Mouse (Mus musculus) spleen, postnatal 4 days (tissue): ENCODE data around the gene Krt10.

Experiments
- DNase-seq, 2 experiments: peaks; one replicate each; pipeline ENCODE4 v3.0.0; 2022; ENCODE audit warnings: low spot score in 2 of 2

The Krt10 gene

DNA sequence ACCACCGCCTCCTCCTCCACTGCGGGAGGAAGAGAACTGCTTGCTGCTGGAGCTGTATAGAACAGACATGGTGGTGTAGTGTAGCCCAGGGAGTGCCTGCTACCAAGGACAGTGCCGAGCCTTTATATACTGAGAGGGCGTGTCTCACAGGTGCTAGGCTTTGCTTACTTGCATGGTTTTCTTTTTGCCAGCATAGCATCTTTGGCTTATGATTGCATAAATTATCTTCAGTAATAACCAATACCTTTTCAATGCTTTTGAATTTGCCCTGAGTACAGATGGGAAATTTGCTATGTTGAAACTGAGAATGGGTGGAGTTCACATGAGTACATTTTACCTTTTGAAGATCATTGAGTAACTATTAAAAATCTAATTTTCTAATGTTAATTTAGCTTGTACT lies at the start of gene Krt10:
Krt10 (minus strand) TSS at position 101 of the 400 bp plus-strand sequence.
- no peak for DNase-seq

DNA sequence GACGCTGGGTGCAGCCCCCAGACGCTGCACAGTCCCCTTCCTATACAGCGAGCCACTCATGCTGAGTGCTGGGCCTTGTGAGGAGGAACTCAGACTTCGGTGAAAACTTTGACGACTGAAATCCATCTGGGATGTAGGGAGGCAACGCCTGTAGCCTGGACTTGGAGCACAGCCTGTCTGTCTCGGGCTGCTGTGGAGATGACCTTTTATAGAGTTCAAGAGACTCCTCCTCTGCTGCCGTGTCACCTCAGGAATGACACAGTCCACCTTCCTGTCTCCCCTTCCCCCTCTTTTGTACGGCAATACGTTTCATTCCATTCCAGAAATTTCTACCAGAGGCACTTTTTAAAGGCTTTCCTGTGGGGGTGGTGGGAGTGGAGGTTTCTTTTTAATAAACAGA lies 48.8 kb upstream of the Krt10 start, which contains the start of gene Krt20:
Krt20 (minus strand) TSS at position 179 of the 400 bp plus-strand sequence.
- no peak for DNase-seq

DNA sequence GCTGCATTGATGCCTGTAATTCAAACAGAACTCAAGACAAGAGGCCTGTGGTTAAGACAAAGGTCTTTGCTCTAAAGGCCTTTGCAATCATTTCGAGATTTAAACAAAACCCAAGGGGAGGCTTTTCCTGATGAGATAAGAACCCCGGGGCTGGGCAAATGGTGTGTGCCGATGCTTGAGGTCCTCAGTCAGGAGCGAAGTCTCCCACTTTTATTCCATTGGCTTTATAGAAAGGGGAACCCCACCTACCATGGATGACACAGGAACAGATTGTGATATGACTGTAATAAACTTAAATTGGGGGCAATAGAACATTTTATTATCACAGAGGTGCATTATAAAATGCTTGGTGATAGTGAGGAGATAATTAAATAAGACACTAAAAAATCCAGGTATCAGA lies 47.5 kb upstream of the Krt10 start:
- DNase-seq, result no peak

- DNase-seq, result no peak
Observed at GRCm38 (mm10) chr11:99430670-99431069, 41.5 kb upstream of the Krt10 start.

DNA sequence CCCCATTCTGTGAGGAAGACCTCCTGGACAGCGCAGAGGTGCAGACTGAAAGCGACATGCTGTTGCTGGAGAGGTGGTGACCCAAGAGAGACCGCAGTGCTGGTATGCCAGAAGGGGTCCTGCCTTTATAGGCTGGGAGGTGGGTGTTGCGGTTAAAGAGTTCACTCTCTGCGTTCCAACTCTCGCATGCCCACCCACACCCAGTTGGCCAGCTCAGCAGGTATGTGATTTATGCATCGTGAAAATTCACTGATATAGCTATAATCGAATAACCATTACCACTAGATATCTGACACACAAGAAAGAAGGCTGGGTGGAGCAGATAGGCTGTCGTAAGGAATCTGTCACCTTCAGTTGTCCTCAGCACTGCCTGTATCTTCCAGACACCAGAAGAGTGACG lies 33.0 kb upstream of the Krt10 start, which contains the start of gene Krt12:
Krt12 (minus strand) TSS at position 101 of the 400 bp plus-strand sequence.
- no peak for DNase-seq

GRCm38 (mm10) chr11:99420586-99420985 lies 31.4 kb upstream of the Krt10 start:
- DNase-seq, result no peak

GRCm38 (mm10) chr11:99417819-99418218 lies 28.7 kb upstream of the Krt10 start:
- DNase-seq, result no peak

DNA sequence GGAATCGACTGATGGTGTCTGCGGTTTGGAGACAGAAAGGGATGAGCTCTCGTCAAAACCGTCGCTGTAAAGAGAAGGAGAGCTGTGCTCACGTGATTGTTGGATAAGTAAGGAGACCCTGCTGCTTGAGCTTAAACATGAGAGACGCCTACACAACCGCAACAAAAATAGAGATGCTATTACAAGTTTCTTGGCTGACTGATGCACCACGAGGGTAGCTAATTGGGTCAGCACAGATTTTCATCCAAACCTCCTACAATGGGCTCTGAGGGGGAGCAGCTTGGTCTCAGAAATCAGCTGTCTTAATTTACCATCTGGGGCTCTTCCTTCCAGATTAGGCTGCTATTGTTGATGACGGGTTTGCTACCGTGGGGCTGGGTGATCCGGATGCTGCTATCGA lies 27.7 kb upstream of the Krt10 start:
- no peak for DNase-seq

DNA sequence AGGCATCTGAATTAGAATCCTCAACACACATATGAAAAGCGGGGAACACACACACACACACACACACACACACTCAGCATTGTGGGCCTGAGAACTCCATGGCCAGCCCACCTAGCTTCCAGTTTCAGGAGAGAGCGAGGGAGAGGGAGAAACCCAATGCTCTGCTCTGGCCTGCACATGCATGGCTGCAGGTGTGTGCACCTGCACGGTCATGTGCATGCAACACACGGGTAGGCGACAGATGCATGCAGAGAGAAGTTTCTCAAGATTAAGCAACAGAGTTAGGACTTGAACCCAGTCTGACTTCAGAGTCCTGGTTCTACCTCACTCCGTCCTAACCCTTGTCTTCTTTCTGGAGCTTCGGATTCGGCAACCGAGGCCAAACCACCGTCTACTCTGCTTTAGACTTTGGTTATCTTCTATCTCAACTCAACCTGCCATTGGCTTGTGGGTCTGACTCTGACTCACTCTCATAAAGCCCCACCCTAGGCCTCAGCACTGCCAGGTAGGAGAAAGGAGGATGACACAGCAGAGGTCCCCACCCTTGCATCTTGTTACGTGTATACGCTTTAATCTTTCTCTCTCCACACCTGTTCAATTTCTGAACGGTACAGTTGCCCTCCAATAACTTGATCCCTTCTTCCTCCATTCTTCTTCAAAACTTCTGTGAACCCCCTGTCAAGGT lies 25.4 kb upstream of the Krt10 start:
- DNase-seq, result no peak

DNA sequence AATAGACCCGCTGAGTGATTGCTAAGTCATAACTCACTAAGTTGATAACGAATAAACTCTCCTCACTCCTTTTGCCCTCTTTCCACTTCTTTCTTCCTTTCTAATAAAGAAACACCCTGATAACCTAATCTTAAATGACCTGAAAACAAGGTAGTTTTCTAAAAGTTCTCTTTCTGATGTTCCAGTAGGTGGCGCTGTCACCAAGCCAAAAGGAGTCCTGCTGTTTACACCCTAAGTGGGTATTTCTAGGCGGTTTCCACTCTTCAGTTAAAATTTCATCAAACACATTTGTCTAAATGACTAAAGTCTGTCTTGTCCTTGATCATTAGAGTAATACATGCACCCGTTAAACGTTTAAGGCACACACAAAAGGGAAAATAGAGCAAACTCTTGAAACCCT lies 24.1 kb upstream of the Krt10 start:
- no peak for DNase-seq

DNA sequence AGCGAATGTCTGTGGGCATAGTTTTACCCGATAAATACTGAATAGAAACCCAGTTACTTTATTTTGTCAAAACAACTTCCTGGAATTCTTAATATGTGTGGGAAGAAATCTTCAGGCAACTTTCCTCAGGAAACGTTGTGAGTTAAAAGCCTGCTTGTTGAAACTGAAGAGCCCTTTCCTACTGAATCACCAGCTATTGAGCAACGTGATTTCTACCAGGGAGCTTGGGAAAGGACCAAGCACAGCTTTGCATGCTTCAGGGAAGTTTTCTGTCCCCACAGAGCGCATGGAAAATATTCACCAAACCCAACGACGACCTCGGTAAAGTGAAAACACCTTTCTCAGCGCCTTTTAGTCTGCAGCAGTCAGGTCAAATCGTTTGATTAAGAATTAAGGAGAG lies 17.0 kb upstream of the Krt10 start:
- no peak for DNase-seq

GRCm38 (mm10) chr11:99399956-99400549 lies 10.9 kb upstream of the Krt10 start:
- DNase-seq, result no peak

DNA sequence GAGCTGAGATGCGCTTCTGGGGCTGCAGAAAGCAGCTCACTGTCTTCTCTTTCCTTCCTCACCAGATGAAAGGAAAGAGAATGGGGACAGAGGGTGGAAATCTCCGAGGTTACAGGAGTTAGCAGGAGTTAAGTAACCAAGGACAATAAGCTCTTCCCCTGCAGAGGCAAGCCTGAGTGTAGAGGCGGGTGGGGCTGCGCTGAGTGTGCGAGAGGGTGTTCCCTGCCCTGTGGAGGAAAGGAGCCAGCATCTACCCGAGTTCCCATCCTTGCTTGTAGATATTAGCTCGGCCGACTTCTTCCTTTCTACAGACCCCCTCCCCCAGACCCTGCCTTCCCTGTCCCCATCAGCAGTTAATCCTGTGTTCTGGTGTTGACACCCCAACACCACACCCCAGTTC lies 9.7 kb upstream of the Krt10 start:
- no peak for DNase-seq

- no peak for DNase-seq
Observed at GRCm38 (mm10) chr11:99398084-99398483, 8.9 kb upstream of the Krt10 start.

- no peak for DNase-seq
Observed at GRCm38 (mm10) chr11:99396661-99397060, 7.5 kb upstream of the Krt10 start.

DNA sequence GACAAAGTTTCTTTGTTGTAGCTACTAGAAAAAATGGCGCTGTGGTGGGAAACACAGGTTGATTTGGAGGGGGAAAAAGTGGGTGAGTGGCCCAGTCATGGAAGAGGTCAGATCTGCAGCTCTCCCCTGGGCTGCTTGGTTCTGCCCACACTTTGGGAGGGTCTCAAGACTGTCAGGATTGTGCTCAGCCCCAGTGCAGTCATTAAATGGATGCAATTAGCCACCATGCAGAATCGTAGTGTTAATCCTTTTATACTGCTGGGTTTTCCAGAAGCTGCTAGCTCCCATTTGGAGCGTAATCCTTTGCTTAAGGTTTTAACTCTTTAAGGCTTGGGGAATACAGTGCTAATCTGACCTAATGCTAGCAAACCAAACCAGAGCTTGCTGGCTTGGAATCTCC lies 6.9 kb upstream of the Krt10 start:
- no peak for DNase-seq

- DNase-seq, result no peak
Observed at GRCm38 (mm10) chr11:99392492-99392891, 3.3 kb upstream of the Krt10 start.

- DNase-seq, result no peak
Observed at GRCm38 (mm10) chr11:99391375-99391774, 2.2 kb upstream of the Krt10 start.

GRCm38 (mm10) chr11:99390866-99391265 lies 1.7 kb upstream of the Krt10 start:
- no peak for DNase-seq

GRCm38 (mm10) chr11:99388661-99389060 lies 503 bp downstream of the Krt10 start:
- DNase-seq, result no peak

GRCm38 (mm10) chr11:99385813-99386721 lies 3.1 kb downstream of the Krt10 start:
- DNase-seq, result peak; percentile 76 to 88

DNA sequence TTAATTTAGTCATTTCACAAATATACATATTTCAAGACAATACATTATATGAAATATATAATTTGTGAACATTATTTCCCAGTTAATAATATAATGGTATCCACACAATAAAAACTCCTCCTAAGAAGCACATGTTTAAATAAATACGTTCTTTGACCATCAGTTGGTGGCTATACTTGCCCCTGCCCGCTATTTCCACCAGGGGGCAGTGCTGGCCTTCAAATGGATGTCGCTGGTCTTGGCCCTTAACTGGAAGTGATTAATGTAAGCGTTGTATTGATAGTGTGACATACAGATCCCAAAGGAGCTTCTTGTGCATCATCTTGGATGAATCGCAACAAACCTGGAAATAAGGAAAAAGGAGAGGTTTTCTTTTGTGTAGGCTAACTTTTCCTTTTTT lies 9.6 kb downstream of the Krt10 start:
- DNase-seq, result peak; percentile 58 to 81

- DNase-seq, result no peak
Observed at GRCm38 (mm10) chr11:99374803-99375202, 14.4 kb downstream of the Krt10 start, which contains the start of gene Krt28. TSS of gene Krt28 (minus strand) at chr11:99374903.
